Mouse (Mus musculus) liver, embryonic 13.5 days (tissue): ENCODE data around the gene 1810037I17Rik. TPM values are rescaled to one million over a fixed set of nuclear protein-coding genes. Genes with fewer than 3 reads are reported as not detected.
"Not testable (repeated sequence)": the region's sequence is repeated elsewhere in the genome, so short reads cannot be mapped to it uniquely, and the experiment has no call there.

ENCODE experiments used
- ATAC-seq: fragments of 200-750 bp; cut with Nextera tagmentation; 2 replicates; pipeline ENCODE4 v1.8.0; 2017; ENCODE audit warnings: low read depth, mild to moderate bottlenecking, moderate number of reproducible peaks, moderate library complexity
- DNase-seq: peaks from one replicate; pipeline ENCODE4 v3.0.0; 2022
- H3K27ac ChIP-seq: fragments of 300-500 bp; sonication (generic); 2 replicates; pipeline ENCODE4 v1.5.1; 2015; ENCODE audit warnings: moderate library complexity, mild to moderate bottlenecking, inconsistent platforms
- H3K27me3 ChIP-seq: fragments of 300-500 bp; sonication (generic); 2 replicates; pipeline ENCODE4 v1.6.1; 2015; ENCODE audit warnings: mild to moderate bottlenecking, inconsistent platforms
- H3K36me3 ChIP-seq: fragments of 300-500 bp; sonication (generic); 2 replicates; pipeline ENCODE4 v1.6.1; 2015; ENCODE audit warnings: mild to moderate bottlenecking, inconsistent platforms
- H3K4me1 ChIP-seq: fragments of 300-500 bp; sonication (generic); replicated peaks from 2 replicates; pipeline ENCODE4 v1.6.1; 2015; ENCODE audit warnings: inconsistent platforms
- H3K4me2 ChIP-seq: fragments of 300-500 bp; sonication (generic); 2 replicates; pipeline ENCODE4 v1.6.1; 2015; ENCODE audit warnings: inconsistent platforms, mild to moderate bottlenecking, moderate library complexity
- H3K4me3 ChIP-seq: fragments of 300-500 bp; sonication (generic); replicated peaks from 2 replicates; pipeline ENCODE4 v1.5.1; 2015; ENCODE audit warnings: mild to moderate bottlenecking, inconsistent platforms
- H3K9ac ChIP-seq: fragments of 300-500 bp; sonication (generic); 2 replicates; pipeline ENCODE4 v1.6.1; 2015; ENCODE audit warnings: mild to moderate bottlenecking, inconsistent platforms
- H3K9me3 ChIP-seq: fragments of 300-500 bp; sonication (generic); replicated peaks from 2 replicates; pipeline ENCODE4 v1.6.1; 2016; ENCODE audit warnings: inconsistent platforms
- WGBS: fragments of 180-500 bp; shearing (Covaris S2); methylation state at CpG from one replicate; pipeline ENCODE4 v1.1.7; 2015; ENCODE audit not compliant: insufficient replicate concordance; 5-methylcytosine and 5-hydroxymethylcytosine counted together
- polyA plus RNA-seq: library from polyadenylated mRNA; unstranded; fragments of >200 nt; fragmentation: Nextera tagmentation; extraction: Ambion mirVana; gene quantifications from 2 replicates; pipeline ENCODE4 v1.2.1, GENCODE M21; 2015

Gene 1810037I17Rik
- polyA plus RNA-seq, 1 experiment from 2014 or later, result 124 TPM

DNA sequence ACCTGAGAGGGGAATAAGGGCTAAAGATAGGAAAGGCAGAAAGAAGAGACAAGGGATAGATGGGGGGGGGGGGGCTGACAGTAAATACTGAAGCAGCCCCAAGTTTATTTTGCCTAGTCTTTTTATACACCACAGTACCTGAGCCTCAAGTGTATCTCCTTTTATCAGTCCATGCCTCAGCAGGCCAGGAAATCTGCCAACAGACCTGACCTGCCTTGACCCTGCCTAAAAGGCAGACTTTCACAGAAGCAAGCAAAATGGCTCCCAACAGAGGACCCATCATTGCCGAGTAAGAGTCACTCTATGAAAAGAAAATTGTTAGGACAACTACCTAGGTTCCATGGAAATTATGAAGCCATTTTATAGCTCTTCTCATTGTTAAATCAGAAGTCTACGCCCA, 16.2 kb upstream of the 1810037I17Rik start:
- WGBS, result 68% methylated on average over 2 of the region's 2 CpGs
- DNase-seq (no peak), ATAC-seq (no peak)
- Histone ChIP-seq H3K36me3 (no peaks in the 10 kb centered on the region), H3K9me3 (no peaks in the 10 kb centered on the region), H3K27me3 (no peaks in the 10 kb centered on the region), H3K4me1 (no peaks in the 10 kb centered on the region), H3K4me2 (no peak overlapping the region), H3K4me3 (no peak overlapping the region), H3K9ac (no peak overlapping the region), H3K27ac (no peak overlapping the region)

- no peaks in the 10 kb centered on the region for H3K27me3 ChIP-seq
- no peak overlapping the region for H3K4me3 ChIP-seq
- DNase-seq, result no peak
- H3K4me2 ChIP-seq, result no peak overlapping the region
- H3K36me3 ChIP-seq, result no peaks in the 10 kb centered on the region
- no peaks in the 10 kb centered on the region for H3K9me3 ChIP-seq
- H3K4me1 ChIP-seq, result peaks cover 19% of the 10 kb centered on the region
- H3K9ac ChIP-seq, result no peak overlapping the region
- ATAC-seq, result no peak
- no peak overlapping the region for H3K27ac ChIP-seq
- WGBS, result 49% methylated on average over 5 of the region's 5 CpGs
Observed at GRCm38 (mm10) chr3:122915493-122915892, 8.5 kb upstream of the 1810037I17Rik start.

DNA sequence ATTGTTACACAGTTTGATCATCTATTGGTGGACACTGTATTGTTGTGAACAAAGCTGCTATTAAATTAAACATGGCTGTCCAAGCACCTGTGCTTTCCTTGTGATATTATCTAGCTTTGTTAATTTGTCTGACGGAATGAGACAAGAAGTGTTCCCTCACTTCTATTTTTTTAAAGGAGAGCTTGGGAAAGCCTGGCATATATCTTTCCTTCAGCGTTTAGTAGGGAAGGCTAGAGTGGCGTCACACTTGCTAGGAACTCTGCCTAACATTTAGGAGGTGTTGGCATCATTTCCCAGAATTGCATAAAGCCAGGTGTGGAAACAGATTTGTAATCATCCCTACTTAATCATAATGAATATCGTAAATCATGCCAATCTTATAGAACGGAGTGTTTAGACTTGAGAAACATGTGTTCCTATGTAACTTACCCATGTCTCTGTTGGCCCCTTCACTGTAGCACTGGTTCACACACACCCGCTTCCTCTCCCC, 7.8 kb upstream of the 1810037I17Rik start:
- no peak overlapping the region for H3K4me3 ChIP-seq
- no peak overlapping the region for H3K27ac ChIP-seq
- no peak overlapping the region for H3K9ac ChIP-seq
- no peak for DNase-seq
- H3K27me3 ChIP-seq, result no peaks in the 10 kb centered on the region
- no peaks in the 10 kb centered on the region for H3K36me3 ChIP-seq
- 60% methylated on average over 6 of the region's 6 CpGs for WGBS
- H3K4me1 ChIP-seq, result peaks cover 26% of the 10 kb centered on the region
- no peaks in the 10 kb centered on the region for H3K9me3 ChIP-seq
- H3K4me2 ChIP-seq, result no peak overlapping the region
- no peak for ATAC-seq

DNA sequence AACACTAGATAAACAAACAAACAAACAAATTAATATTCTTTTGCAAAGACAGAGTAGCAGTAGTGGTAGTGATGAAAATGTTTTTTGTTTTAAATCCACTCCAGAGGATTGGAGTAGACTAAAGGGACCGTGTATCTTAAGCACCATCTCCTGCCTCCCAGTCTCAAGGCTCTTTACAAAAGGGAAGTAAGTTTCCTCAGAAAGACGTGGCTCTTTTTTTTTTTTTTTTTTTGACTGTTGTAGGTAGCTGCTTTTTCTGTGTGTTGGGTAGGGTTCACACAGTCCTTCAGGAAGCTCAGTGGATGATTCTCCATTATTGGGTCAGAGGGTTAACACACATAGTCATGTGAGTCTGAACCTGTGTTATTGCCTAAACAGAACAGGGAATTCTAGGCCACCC, 5.3 kb upstream of the 1810037I17Rik start:
- Histone ChIP-seq H3K4me1 (peaks cover 38% of the 10 kb centered on the region), H3K27me3 (no peaks in the 10 kb centered on the region), H3K36me3 (no peaks in the 10 kb centered on the region), H3K4me3 (no peak overlapping the region), H3K4me2 (no peak overlapping the region), H3K27ac (no peak overlapping the region), H3K9me3 (no peaks in the 10 kb centered on the region), H3K9ac (no peak overlapping the region)
- DNase-seq (no peak), ATAC-seq (no peak)
- WGBS, result 30% methylated on average over 2 of the region's 2 CpGs

DNA sequence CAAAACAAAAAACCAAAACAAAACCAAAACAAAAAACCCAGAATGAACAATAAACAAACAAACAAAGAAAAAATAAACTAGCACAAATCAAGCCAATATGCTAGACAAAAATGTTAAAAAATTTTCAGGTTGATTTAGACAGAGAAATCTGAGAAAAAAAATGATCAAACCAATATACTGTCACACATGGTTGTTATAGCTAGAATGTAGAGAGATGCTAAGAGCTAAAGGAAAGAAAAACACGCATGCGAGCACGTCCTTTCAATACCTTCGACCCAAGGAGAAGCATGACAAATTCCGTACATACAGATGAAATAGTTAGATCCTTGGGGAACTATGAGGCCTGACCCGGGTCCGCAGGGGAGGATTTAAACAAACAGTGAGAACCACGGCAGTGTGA, 4.7 kb upstream of the 1810037I17Rik start, which contains the start of gene Gm10959:
TSS of gene Gm10959 (minus strand) at position 101 of the 400 bp plus-strand sequence.
- peak within 1 kb of the TSS; percentile 0; the same call in 1 of the 2 replicates for H3K9ac ChIP-seq
- no peaks in the 10 kb centered on the region for H3K36me3 ChIP-seq
- H3K4me2 ChIP-seq, result no peak within 1 kb of the TSS
- no peak within 1 kb of the TSS for H3K27ac ChIP-seq
- DNase-seq (no peak), ATAC-seq (no peak)
- H3K27me3 ChIP-seq, result no peaks in the 10 kb centered on the region
- H3K9me3 ChIP-seq, result no peaks in the 10 kb centered on the region
- 83% methylated on average over 8 of the region's 8 CpGs for WGBS
- H3K4me3 ChIP-seq, result no peak within 1 kb of the TSS
- peaks cover 41% of the 10 kb centered on the region for H3K4me1 ChIP-seq

- no peak for DNase-seq
Observed at GRCm38 (mm10) chr3:122920572-122921435, 3.2 kb upstream of the 1810037I17Rik start.

GRCm38 (mm10) chr3:122921676-122922527, 2.1 kb upstream of the 1810037I17Rik start:
- peaks cover 46% of the 10 kb centered on the region for H3K4me1 ChIP-seq
- DNase-seq, result no peak
- H3K9me3 ChIP-seq, result no peaks in the 10 kb centered on the region
- no peak for ATAC-seq
- no peaks in the 10 kb centered on the region for H3K27me3 ChIP-seq
- H3K27ac ChIP-seq, result no peak overlapping the region
- 75% methylated on average over 8 of the region's 8 CpGs for WGBS
- peaks cover 10% of the 10 kb centered on the region for H3K36me3 ChIP-seq
- H3K4me2 ChIP-seq, result no peak overlapping the region
- H3K4me3 ChIP-seq, result no peak overlapping the region
- H3K9ac ChIP-seq, result no peak overlapping the region

More at GRCm38 (mm10) chr3:122920572-122921435, 3.2 kb upstream of the 1810037I17Rik start:
- Histone ChIP-seq H3K27ac (no peak overlapping the region), H3K36me3 (no peaks in the 10 kb centered on the region; the same call in 1 of the 2 replicates), H3K9ac (peak overlapping the region; percentile 0; the same call in 1 of the 2 replicates), H3K4me1 (peaks cover 43% of the 10 kb centered on the region), H3K27me3 (no peaks in the 10 kb centered on the region), H3K4me3 (no peak overlapping the region), H3K9me3 (no peaks in the 10 kb centered on the region), H3K4me2 (no peak overlapping the region)
- 42% methylated on average over 8 of the region's 8 CpGs for WGBS
- ATAC-seq, result no peak

DNA sequence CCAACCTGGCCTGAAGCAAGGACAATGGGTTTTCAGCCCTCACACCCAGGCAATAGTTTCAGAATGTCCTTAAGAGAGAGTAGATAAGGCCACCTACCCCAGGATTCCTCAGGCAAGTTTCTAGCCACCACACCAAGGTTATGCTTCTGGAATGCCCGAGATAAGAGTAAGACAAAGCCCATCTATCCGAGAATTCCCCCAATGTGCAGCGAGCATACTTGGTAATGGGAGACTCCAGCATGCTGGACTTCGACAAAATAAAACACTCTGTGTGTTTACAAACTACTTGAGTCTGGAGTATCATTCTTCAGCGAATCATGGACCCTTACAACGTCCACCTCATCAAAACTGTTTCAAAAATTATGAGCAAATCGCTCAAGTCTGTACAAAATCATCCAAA, 856 bp upstream of the 1810037I17Rik start:
- Histone ChIP-seq H3K4me3 (peak overlapping the region; percentile 74), H3K36me3 (peaks cover 14% of the 10 kb centered on the region), H3K4me2 (peak overlapping the region; percentile 79), H3K27me3 (no peaks in the 10 kb centered on the region), H3K9ac (peak overlapping the region; percentile 81), H3K9me3 (no peaks in the 10 kb centered on the region), H3K4me1 (peaks cover 46% of the 10 kb centered on the region), H3K27ac (peak overlapping the region; percentile 91)
- ATAC-seq, result no peak
- WGBS, result 35% methylated on average over 7 of the region's 7 CpGs
- peak; percentile 32 for DNase-seq

DNA sequence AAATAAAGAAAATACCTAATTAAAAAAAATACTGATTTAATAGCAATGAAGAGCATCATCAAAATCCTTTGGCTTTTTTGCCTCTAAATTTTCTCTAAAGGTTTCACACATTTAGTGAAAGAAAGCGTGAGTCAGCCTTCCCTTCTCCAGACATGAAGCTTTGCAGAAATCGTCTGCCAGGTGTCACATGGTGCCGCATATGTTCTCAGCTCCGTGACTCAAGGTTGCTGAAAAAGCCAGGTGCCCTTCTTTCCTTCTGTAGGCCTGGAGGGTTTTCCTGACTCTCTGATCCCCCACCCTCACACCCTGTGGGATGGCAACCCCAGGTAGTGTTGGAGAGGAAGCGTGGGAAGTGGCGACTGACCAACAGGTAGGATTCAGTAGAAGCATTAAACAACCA, 5.7 kb downstream of the 1810037I17Rik start:
- H3K4me2 ChIP-seq, result no peak overlapping the region
- peaks cover 12% of the 10 kb centered on the region for H3K4me1 ChIP-seq
- DNase-seq (no peak), ATAC-seq (no peak)
- no peak overlapping the region for H3K27ac ChIP-seq
- H3K27me3 ChIP-seq, result no peaks in the 10 kb centered on the region
- H3K9me3 ChIP-seq, result no peaks in the 10 kb centered on the region
- 86% methylated on average over 6 of the region's 6 CpGs for WGBS
- peaks cover 18% of the 10 kb centered on the region for H3K36me3 ChIP-seq
- no peak overlapping the region for H3K9ac ChIP-seq
- H3K4me3 ChIP-seq, result no peak overlapping the region

- no peak overlapping the region for H3K9ac ChIP-seq
- H3K27ac ChIP-seq, result no peak overlapping the region
- H3K4me2 ChIP-seq, result no peak overlapping the region
- ATAC-seq (no peak), DNase-seq (no peak)
- WGBS, result 74% methylated on average over 1 of the region's 1 CpGs
- H3K4me1 ChIP-seq, result no peaks in the 10 kb centered on the region
- no peak overlapping the region for H3K4me3 ChIP-seq
- no peaks in the 10 kb centered on the region for H3K9me3 ChIP-seq
- peaks cover 8% of the 10 kb centered on the region for H3K36me3 ChIP-seq
- H3K27me3 ChIP-seq, result no peaks in the 10 kb centered on the region
Observed at GRCm38 (mm10) chr3:122932466-122932865, 8.5 kb downstream of the 1810037I17Rik start.

- H3K36me3 ChIP-seq, H3K9me3 ChIP-seq, DNase-seq, H3K27me3 ChIP-seq, H3K4me2 ChIP-seq, H3K4me3 ChIP-seq, H3K27ac ChIP-seq, H3K9ac ChIP-seq, ATAC-seq, H3K4me1 ChIP-seq: not testable (repeated sequence)
- WGBS, result 79% methylated on average over 13 of the region's 13 CpGs
Observed at GRCm38 (mm10) chr3:122937176-122937575, 13.2 kb downstream of the 1810037I17Rik start.
